Mouse (Mus musculus) gastrocnemius, postnatal 10 days (tissue): Measurements from ENCODE around the gene Phb. TPM values are rescaled to one million over a fixed set of nuclear protein-coding genes. Genes with fewer than 3 reads are reported as not detected.
A peak's percentile ranks its signal among the peaks of the same experiment; 100 is the strongest.

ENCODE experiments used
- DNase-seq: peaks from one replicate; pipeline ENCODE4 v3.0.0; 2021; ENCODE audit warnings: mixed read lengths
- long read RNA-seq, 2 experiments: library from polyadenylated mRNA; stranded (forward); transcript quantifications; one replicate each; pipeline ENCODE4 v2.0.0; 2021
- total RNA-seq, 2 experiments: library from RNA; stranded (reverse); gene quantifications; 2 replicates each; pipeline ENCODE4 v1.2.3; 2021

The Phb gene
- 100 to 1,000 TPM; 139 to 155 TPM for total RNA-seq
- long read RNA-seq, experiment 1, transcript Phb-204 (7 exons, 1,799 nt): major isoform, 226 of 258 reads
- long read RNA-seq, experiment 1, partial matches to known transcripts: 17 of 258 reads
- long read RNA-seq, experiment 1, other reads (novel, unspliced or antisense): 14 of 258 reads
- long read RNA-seq, experiment 2, transcript Phb-204 (7 exons, 1,799 nt): major isoform, 264 of 293 reads
- long read RNA-seq, experiment 2, partial matches to known transcripts: 19 of 293 reads
- long read RNA-seq, experiment 2, other reads (novel, unspliced or antisense): 10 of 293 reads

GRCm38 (mm10) chr11:95666529-95667149 is at the start of gene Phb:
TSS of gene Phb (plus strand) at chr11:95666957.
- DNase-seq: peak; percentile 79

DNA sequence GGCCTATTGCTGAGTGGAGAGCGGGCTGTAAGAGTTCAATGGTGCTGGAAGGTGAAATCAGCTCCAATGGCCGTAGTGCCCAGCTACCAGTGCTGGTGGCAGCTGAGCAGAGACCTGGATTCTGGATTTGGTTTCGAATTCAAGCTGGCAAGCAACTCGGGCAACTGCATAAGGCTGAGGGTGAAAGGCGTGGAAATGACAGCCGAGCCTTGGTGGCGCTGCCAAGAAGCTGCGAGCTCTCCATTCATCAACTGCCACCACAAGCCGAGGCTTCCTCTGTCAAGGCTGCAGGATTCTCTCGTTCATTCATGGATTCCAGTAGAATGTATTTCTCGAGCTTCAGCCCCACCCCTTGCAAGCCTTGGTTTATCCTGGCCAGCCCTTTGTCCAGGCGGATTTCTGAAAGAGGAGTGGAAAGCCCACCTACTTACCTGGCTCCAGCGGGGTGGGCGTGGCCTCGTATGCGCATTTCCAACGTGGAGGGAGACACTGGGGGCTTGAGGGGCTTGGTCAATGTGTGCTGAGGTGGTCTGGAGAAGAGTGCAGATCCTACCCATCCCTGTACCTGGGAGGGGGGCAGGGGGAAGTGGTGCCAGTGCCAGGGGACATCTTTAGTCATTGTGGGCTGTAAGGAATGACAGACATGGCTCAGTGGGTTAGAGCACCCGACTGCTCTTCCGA is 48.8 kb upstream of the Phb start:
- DNase-seq: peak; percentile 51

DNA sequence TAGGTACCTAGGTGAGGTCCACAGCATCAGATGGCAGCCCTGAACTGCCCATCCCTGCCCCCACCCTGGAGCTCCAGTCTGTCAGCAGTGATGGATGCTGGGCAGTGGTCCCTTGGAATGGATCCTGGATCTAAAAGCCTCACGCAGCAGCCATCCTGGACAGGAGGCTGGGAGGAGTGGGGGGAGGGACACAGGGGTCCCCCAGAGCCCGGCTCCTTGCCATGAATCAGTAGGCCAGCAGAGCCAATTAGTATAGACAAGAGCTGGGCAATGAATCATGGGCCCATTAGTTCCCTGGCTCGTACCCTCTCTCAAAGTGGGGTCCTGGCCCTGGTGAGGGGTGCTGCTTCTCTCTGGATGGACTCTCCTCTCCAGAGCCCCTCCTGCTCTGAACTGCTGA is 47.7 kb upstream of the Phb start:
- DNase-seq: no peak

- no peak for DNase-seq
Measured at GRCm38 (mm10) chr11:95619886-95620444, 46.8 kb upstream of the Phb start.

DNA sequence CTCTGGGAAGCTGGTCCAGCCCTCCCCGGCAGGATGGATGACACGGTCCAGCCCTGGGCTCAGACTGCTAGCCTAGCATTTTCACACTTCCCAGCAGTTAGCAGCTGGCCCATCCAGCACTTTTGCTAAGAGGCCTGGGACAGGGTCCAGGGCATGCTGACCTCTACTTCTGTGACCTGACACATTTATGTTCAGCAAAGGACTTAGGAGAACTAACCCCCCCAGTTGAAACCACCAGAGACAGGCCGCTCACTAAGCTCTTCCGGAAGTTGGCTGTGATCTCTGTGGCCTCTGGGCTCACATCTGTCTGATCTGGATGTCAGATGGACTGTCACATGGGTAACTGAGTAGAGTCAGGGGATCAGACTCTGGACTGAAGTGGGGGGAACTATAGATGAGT is 45.7 kb upstream of the Phb start:
- DNase-seq: peak; percentile 43

DNA sequence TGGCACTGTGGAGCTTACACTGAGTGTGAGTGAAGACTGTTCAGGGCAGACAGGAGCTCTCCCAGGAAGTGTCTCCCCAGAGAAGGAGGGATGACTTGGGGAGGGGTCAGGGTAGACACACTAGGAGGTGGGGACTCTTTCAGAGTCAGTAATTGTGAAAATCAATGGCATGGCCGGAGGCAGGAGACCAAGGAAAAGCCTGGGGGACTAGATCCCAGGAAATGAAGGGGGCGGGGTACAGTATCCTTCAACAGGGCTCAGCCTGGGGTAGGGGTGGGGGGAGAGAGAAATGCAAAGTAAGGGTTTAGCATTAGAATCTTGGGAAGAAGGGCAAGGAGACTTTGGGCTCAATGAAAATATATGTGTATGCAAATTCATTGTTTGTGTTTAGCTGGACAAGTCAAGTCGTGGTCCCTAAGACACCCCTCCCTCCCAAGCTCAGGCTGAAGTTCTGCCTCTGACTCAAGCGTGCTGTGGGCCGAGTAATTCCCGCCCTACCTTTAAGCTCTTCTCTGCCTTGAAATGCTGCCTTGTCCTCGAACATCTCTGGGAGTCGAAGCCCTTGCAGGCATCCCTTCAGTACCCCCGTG is 45.1 kb upstream of the Phb start:
- no peak for DNase-seq

GRCm38 (mm10) chr11:95622426-95622825 is 44.3 kb upstream of the Phb start:
- no peak for DNase-seq

- DNase-seq: no peak
Measured at GRCm38 (mm10) chr11:95630558-95630957, 36.2 kb upstream of the Phb start.

DNA sequence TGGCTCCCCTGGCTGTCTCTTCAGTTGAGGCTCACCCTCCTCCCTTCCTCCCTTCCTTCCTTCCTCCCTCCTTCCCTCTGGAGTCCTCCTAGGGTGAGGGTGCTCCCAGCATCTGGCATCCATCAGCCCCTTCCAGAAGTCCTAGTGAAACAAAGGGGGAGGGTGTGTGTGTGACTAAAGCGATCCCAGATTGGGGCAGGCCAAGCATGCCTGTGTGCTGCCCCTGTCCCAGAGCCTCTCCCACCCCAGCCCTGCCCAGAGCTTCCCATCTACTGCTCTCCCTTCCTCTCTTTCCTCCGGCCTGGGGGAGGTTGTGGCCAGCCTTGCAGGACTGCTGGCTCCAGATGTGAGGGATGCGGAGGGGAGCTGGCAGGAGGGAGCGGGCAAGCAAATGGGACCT is 35.5 kb upstream of the Phb start:
- no peak for DNase-seq

- no peak for DNase-seq
Measured at GRCm38 (mm10) chr11:95632474-95632873, 34.3 kb upstream of the Phb start.

DNA sequence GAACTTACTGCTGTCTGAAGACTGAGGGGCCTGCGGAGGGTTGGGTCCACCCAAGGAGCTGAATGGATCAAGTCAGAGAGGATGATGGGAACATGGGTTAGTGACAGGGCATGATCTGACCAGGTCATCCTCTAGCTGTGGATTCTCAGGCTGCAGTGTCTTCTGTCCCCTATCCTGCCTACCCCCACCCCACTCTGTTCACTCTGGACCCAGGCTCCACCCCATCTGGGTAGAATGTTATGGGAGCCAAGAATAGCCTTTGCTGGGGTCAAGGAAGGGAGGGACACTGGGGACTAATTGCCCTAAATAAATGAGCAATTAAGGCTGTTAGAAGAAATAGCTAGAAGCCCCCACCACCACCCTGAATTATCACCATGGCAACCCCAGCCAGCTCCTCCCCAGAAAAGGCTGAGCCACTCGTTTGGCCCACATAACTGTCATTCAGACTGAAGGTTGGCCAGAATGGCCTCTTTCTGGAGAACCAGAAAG is 33.2 kb upstream of the Phb start:
- DNase-seq: no peak

DNA sequence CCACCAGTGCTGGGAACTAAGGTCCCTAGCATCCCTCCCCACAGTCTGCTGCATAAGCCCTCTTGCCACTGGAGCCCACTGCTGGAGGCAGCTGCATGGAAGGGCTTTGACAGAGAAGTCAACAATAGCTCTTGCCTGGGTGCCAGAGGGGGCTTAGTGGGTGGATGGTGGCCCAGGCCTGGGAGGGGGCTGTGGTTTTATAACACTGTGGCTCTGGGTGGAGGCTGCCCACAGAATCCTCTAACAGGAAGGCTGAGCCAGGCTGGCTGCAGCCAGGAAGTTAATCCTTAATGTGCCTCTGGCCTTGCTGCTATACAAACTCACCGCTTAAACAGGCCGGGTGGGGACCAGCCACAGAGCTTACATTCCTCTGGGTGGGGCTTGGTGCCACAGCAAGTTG is 31.7 kb upstream of the Phb start:
- no peak for DNase-seq

GRCm38 (mm10) chr11:95640751-95641150 is 26.0 kb upstream of the Phb start:
- DNase-seq: no peak

- DNase-seq: no peak
Measured at GRCm38 (mm10) chr11:95642534-95643280, 24.1 kb upstream of the Phb start.

- no peak for DNase-seq
Measured at GRCm38 (mm10) chr11:95643856-95644255, 22.9 kb upstream of the Phb start.

DNA sequence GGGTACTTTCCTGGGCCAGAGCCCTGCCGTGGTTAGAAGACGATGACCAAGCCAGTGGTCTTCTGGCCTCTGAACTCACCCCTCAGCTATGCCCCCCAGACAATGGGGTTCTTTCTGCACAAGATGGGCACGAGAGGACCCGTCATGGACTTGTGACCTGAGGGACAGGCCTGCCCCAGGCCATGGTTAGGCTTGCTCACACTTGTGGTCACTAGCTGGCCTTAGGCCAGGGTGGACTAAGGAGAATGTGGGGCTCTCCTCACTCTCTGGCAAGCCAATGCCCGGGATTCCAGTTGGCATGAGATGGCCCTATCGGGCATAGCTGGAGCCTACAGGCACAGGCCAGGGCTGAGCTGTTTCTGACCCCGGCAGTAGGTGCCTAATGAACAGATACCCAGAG is 22.4 kb upstream of the Phb start:
- no peak for DNase-seq

- no peak for DNase-seq
Measured at GRCm38 (mm10) chr11:95645397-95646153, 21.2 kb upstream of the Phb start.

DNA sequence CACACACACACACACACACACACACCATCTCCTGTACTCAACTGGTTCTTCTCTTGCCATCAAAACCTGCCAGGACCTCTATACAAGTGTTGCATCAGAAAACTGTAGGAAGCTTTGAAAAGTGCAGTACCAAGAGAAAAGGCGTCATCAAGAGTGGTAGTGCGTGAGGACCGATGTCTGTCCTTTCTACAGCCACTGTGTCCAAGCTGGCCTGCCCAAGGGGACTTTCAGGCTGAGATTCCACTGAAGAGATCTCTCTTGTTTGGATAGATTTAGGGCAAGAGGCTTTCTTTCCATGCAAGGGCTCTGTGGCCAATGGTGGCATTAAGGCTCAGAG is 20.6 kb upstream of the Phb start:
- DNase-seq: no peak

GRCm38 (mm10) chr11:95647791-95648190 is 19.0 kb upstream of the Phb start:
- no peak for DNase-seq

GRCm38 (mm10) chr11:95648827-95649226 is 17.9 kb upstream of the Phb start:
- DNase-seq: peak; percentile 72

DNA sequence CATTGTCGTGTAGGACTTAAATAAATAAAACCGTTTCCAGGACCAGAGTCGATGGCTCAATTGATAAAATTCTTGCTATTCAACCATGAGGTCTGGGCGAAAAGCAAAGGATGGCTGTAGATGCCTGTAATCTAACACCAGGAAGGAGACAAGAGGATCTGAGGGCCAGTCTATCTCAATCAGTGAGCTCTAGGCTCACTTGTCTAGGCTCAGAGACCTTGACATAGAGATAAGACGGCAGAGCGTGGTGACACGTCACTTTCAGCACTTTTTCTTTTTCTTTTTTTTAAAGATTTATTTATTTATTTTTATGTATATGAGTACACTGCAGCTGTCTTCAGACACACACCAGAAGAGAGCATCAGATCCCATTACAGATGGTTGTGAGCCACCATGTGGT is 17.2 kb upstream of the Phb start:
- no peak for DNase-seq
